Mouse (Mus musculus) 416B (cell line): ENCODE data around the gene Sntb2.

Experiments
- DNase-seq: peaks from one replicate; pipeline ENCODE4 v3.0.0; 2011; ENCODE audit warnings: low read depth

Sntb2 gene

GRCm38 (mm10) chr8:106929921-106930320, 5.6 kb upstream of the Sntb2 start:
- DNase-seq = no peak

DNA sequence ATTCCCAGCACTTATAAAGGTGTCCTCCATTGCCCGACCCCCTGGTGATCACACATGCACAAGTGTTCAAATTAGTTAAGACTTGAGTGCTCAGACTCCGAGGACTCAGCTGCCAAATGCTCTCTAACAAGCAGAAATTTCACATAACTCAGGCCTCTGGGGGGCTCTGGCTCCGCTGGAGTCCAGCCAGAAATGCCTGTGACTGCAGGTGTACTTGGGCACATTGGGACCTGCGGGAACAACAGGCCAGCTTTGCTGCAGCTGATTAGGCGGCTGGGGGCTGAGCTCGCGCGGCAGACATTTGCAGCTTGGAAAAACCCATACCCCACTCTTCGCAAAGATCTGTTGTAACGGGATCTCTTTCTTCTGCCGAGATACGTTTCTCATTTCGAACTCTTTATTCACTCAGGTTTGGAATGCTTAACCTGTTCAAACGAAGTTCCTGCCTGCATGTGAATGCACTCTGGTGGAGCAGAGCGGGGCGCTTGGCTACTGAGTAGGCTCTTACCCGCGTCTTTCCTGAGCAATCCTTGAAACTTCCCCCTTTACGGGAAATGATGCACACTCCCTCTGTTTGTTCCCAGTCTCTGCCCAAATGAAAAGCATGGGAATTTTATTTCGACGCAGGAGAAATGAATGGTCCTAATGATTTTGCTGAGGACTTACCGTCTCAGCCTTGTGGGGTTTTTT, 3.0 kb upstream of the Sntb2 start:
- no peak for DNase-seq

- no peak for DNase-seq
Measured at GRCm38 (mm10) chr8:106933506-106934143, 1.9 kb upstream of the Sntb2 start.

GRCm38 (mm10) chr8:106934226-106934977, 1.1 kb upstream of the Sntb2 start:
- no peak for DNase-seq

GRCm38 (mm10) chr8:106935899-106936477, 438 bp downstream of the Sntb2 start:
- no peak for DNase-seq

DNA sequence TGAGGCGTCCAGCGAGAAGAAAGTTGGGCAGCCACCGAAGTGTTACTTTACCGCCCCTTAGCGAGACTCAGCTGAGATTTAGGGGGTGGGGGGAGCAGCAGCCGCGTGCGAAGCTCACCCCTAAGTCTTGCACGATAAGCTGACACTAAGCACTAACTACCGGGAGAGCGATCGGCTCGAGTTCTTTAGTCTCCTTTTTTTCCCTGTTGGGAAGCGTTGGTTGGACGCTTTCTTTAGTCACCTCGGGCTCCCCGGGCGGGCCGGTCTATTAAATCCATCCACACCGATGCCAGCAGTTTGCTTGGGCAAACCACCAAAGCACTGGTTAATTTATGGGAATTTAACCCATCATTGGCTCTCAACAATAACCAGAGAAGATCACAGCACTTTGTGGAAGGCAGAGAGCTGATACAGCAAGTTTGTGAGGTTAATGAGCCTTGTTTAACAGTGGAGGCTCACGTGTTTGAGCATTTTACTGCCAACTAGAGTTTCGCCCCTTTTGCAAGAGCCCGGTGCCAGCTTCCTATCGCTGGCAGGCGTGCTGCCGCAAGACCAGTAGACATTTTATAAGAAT, 1.0 kb downstream of the Sntb2 start:
- peak; percentile 73 for DNase-seq

- no peak for DNase-seq
Measured at GRCm38 (mm10) chr8:106937081-106937800, 1.7 kb downstream of the Sntb2 start.

GRCm38 (mm10) chr8:106941806-106942205, 6.3 kb downstream of the Sntb2 start:
- no peak for DNase-seq

GRCm38 (mm10) chr8:106943874-106944418, 8.4 kb downstream of the Sntb2 start:
- peak; percentile 49 for DNase-seq

GRCm38 (mm10) chr8:106944756-106945155, 9.2 kb downstream of the Sntb2 start:
- no peak for DNase-seq

DNA sequence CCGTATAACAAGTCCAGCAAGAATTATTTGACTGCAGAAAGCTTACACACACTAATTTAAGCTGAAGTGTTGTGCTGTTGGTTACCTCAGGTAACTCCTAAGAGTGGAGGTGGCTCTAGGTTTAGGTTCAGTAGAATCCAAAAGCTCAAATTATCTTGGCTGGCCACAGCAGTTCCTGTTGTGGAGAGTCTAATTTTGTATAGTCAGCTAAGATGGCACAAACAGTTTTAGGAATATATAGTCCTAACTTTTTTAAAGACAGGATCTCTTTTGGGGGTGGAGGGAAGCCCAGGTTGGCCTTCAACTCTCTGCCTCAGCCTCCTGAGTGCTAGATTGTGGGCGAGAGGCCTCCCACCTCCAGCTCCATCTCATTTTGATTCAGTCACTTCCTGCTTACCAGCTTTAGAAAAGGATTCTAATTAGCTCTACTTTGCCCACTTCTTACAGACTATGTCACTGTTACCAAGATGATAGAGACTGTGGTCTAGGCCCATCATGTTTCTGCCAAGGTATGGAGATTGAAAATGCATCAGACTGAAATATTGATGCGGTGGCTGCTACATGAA, 13.2 kb downstream of the Sntb2 start:
- no peak for DNase-seq

GRCm38 (mm10) chr8:106951707-106952106, 16.2 kb downstream of the Sntb2 start:
- DNase-seq = no peak

DNA sequence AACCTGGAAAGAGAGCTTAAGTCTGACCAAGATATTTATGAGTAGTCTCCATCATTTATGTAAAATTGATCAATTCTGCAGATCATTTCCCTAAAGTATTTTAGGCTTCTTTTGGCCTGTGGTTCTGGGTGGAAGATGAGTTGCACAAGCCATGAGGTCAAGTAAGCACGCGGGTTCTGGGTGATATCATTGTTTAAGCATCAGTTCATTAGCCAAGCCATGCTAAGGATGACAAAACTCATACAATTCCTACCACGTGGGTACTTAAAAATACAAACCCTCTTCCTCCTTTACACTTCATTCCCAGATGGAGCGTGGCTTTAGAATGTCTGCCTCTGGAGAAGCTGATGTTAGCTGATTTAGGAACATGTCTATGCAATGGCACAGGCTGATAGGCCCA, 18.0 kb downstream of the Sntb2 start:
- peak; percentile 69 for DNase-seq

- no peak for DNase-seq
Measured at GRCm38 (mm10) chr8:106957086-106957485, 21.5 kb downstream of the Sntb2 start.

DNA sequence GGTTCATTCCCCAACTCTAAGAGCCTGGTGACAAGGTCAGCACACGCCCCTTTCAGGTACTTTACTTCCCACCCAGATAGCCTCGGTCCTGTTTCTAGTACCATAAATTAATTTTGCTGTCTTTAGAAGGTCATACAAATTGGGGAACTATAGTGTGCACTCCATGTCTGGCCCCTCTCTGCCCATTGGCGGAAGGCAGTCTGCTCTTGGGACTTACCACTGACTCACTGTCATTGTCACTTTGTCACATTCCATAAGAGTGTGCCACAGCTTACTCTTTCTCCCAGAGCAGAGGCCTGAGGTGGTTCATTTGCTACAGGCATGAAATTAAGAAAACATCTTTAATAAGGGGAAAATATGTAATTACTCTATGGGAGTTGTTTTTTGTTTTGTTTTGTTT, 22.7 kb downstream of the Sntb2 start:
- no peak for DNase-seq

DNA sequence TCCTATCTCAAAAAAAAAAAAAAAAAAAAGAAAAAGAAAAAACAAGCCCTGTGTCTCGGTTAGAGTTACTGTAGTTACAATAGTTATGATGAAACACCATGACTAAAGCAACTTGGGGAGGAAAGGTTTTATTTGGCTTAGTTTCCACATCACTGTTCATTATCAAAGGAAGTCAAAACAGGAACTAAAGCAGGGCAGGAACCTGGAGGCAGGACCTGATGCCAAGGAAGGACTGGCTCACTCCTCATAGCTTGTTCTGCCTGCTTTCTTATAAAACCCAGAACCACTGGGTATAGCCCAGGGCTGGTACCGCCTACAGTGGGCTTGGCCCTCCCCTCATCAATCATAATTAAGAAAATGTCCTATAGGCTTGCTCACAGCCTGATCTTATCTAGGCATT, 24.1 kb downstream of the Sntb2 start:
- DNase-seq = peak; percentile 88

GRCm38 (mm10) chr8:106962322-106962721, 26.8 kb downstream of the Sntb2 start:
- DNase-seq = no peak

DNA sequence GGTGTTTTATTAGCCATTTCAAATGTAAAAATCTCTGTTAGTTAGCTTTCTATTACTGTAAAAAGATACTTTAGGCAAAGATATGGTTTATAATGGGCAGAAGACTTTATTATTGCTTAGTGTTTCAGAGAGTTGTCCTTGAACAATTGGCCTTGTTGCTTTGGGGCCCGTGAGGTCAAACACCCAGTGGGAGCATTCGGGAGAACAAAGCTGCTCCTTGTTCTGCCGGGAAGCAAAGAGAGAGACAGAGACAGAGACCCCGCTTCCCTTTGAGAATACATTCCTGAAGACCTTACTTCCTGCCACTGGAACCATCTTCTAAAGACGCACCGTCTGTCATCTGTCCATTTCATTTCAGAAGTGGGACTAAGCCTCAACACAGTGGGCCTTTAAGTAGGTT, 27.8 kb downstream of the Sntb2 start:
- DNase-seq = no peak

- DNase-seq = peak; percentile 62
Measured at GRCm38 (mm10) chr8:106964573-106964972, 29.0 kb downstream of the Sntb2 start.

- no peak for DNase-seq
Measured at GRCm38 (mm10) chr8:106969964-106970363, 34.4 kb downstream of the Sntb2 start.

- peak; percentile 66 for DNase-seq
Measured at GRCm38 (mm10) chr8:106971916-106972315, 36.4 kb downstream of the Sntb2 start.
